Mouse (Mus musculus) 416B (cell line): ENCODE data around the gene Zc3hc1.

Source experiments
- DNase-seq: peaks from one replicate; pipeline ENCODE4 v3.0.0; 2011; ENCODE audit warnings: low read depth

Gene Zc3hc1

DNA sequence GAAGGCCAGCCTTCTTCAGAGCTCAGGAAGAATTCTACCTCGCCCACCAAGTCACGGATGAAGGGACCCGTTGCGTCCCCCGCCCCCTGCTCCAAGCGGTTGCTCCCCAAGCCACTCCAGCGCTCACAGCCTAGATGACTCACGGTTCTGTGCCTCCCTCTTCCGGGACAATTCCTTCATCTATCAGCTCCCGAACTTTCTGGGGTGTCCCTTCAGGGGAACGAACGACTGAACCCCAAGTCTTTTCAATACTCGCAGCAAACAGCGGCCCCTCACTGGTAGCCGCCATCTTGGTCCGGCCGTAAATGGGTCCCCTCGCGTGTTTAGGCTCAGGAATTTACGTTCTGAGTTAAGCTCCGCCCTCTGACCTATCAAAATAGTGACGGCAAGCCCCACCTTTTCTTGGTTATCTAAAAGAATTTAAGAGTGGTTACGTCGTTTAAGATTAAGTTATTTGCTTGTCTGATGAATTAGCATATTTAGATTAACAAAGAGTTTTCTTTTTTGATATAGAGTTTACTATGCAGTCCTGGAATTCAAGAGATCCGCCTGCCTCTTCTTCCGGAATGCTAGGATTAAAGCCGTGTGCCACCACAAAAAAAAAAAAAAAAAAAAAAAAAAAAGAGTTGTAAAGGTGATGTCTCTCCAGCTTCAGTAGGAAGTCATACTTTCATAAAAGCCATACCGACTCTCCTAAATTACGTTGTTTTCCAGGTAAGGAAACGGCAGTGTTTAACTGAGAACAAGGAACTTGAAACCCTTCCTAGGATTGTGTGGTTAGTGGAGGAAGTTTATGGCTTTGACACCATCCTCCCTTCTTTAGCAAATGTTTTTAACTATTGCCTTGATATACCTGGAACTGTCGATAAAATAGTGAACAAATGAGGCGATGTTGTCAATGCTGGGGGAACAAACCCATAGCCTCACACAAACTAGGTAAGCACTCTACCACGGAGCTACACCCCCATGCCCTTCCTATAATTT lies at the start of gene Zc3hc1:
TSS of gene Zc3hc1 (minus strand) at position 315 of the 984 bp plus-strand sequence.
- peak; percentile 95 for DNase-seq

DNA sequence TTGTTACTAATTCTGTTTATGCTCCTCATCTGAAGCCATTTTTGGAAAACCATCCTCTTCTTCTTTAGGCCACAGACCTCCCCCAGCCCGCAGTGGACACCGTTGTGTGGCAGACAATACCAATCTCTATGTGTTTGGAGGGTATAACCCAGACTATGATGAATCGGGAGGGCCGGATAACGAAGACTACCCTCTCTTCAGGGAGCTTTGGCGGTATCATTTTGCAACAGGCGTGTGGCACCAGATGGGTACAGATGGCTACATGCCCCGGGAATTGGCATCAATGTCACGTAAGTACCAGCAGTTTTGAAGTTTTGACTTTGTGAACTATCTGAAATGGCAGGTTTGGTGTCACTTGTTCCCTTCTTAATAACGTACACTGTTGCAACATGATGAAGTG lies 48.7 kb upstream of the Zc3hc1 start:
- DNase-seq, result no peak

DNA sequence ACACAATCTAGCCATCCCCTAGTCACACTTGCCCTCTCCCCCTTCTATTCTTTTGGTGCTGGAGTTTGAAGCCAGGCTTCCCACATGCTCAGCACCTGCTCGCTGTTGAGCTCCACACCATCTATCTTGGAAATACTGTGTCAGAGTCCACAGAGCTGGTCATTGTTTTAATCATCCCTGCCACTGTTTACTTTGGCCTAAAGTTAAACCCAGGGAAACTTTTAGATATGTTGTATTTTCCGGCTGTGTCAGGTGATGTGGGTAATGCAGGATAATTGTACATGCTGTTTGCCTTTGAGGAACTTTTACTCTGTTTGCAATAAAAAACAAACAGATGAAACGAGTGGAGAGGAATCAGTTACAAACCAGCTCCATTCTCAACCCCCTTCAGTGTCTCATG lies 46.2 kb upstream of the Zc3hc1 start:
- no peak for DNase-seq

DNA sequence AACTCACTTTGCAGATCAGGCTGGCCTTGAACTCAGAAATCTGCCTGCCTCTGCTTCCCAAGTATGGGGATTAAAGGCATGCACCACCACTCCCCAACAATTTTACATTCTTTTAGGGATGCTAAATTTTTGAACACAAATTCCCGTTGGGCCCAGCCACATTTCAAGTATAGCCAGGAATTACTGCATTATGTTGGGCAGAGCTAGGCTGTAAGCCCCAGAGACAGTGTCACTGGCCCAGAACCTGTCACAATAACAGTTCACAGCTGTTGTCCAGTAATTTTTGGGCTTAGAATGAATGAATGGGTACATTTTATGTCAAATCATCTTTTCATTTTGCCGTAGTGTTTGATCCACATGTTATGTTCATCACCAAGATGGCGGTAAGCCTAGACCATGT lies 45.6 kb upstream of the Zc3hc1 start:
- no peak for DNase-seq

DNA sequence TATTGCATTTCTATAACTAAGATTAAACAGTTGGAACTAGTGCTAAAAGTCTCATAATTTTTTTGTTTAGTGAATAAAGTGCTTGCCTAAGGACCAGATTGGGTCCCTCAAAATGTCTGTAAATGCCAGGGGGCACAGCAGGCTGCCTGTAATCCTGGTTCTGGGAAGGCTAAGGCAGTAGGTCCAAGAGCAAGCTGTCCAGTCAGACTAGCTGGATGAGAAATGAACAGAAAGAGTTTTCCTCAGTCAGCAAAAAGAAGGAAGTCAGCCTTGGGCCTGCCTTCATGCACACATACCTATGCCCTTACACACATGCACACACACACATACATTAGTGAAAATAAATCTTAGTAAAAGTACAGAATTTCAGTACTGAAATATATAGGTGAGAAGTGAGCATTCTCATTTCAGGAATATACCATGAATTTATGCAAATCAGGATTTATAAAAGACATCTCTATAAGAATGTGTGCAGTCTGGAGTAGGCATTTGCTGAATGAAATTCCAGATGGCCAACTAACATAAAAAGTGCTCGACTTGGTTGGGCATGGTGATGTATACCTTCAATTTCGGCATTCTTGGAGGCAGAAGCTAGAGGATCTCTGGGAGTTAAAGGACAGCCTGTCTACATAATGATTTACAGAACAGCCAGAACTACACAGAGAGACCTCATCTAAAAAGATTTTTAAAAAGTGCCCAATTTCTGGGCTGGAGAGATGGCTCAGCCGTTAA lies 41.8 kb upstream of the Zc3hc1 start:
- DNase-seq, result no peak

DNA sequence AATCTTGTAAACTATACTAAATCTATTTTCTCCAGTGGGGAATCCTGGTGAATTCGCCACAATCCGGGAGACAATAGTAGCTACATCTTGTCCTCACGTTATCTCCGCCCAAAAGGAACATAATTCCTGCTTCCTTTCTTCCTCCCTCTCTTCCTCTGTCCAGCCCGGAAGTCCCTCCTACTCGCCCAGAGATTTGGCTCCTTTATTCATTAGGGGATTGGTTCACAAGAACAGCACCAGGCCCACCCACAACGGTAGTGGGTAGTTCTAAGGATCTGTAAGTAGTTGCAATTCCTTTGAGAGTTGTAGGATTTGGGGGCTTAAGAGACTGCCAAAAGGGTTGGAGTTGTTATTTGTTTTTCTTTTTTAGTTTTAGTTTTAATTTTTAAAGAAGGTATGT lies 26.0 kb upstream of the Zc3hc1 start:
- DNase-seq, result no peak

DNA sequence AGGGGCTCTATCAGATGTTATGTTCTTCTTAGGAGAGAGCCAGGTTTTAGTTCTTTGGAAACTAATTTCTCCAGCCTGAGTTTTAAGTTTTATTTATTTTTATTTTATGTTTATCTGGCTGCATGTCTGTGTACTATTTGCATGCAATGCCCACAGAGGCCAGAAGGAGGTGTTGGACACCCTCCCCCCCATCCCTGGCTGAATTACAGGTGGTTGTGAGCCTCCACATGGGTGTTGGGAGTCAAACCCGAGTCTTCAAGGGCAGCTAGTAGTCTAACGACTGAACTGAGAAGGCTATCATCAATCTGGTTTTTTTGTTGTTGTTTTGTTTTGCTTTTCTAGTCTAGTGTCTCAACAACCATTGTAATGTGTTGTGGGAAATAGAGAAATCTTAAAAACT lies 25.3 kb upstream of the Zc3hc1 start:
- DNase-seq, result no peak

DNA sequence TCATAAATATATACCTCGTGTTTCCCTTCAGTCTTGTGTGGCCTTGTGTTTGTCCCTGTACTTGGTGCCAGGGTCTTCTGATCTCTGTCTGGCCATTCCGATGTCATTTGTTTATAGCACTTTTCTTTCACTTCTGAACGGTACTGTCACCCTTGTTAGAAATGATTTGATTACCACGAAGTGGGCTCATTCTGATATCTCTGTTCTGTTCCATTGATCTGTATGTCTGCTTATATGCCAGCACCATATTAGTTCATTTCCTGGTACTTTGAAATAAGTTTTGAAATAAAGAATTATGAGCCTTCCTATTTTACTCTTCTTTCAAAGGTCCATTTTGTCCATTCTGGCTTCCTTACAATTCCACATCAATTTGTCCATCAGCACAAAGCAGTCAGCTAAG lies 20.5 kb upstream of the Zc3hc1 start:
- no peak for DNase-seq

DNA sequence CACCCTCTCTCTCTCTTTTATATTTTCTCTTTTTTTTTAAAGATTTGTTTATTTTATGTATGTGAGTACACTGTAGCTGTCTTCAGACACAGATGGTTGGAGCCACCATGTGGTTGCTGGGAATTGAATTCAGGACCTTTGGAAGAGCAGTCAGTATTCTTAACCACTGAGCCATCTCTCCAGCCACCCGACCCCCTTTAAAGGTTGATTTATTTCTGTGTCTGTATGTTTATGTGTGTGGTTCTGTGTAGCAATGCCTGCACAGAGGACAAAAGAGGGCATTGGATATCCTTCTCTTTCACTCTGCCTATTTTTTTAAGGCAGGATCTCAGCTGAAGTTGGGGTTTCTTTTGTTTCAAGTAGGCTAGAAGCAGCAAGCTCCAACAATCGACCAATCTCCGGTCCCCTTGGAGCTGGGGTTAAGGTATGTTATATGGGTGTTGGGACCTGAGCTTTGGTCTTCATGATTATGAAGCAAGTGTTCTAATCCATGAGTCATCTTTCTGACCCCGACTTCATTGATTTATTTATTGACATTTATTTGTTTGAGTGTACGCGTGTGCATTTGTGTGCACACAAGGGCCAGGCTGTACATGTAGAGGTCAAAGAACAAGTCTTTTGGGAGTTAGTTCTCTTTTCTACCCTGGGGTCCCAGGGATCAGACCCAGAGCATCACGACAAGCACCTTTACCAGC lies 18.7 kb upstream of the Zc3hc1 start:
- DNase-seq, result no peak

DNA sequence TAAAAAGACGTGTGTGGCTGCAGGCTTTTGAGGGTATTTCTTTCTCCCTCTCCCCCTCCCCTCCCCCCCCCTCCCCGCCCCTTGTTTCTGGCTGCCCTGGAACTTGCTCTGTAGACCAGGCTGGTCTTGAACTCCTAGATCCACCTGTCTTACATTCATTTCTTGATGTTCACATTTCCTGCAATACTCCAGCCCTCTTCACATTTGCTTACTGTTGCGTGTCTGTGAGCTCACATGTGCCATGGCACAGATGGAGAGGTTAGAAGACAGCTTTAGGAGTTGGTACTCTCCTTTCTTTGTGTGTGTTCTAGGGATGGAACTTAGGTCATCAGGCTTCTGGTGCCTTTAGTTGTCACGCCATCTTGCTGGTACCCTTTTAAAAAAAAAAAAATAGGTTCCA lies 17.4 kb upstream of the Zc3hc1 start:
- no peak for DNase-seq

DNA sequence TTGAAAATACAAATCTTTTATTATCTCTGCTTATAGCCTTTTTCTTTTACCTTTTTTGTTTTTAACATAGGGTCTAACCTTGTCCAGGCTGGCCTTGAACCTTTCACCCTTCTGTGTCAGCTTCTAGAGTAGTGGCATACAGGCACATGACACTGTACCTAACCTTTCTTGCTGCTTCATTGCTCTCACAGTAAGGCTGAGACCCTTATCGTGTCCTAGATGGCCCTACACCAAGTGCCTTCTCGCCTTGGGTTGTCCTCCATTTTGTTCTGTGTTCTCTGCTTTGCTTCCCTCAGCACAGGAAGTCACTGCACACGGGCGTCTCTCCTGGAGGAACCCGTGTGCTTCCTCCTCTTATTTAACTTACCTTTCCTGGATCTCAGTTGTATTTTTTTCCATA lies 13.8 kb upstream of the Zc3hc1 start:
- peak; percentile 46 for DNase-seq

DNA sequence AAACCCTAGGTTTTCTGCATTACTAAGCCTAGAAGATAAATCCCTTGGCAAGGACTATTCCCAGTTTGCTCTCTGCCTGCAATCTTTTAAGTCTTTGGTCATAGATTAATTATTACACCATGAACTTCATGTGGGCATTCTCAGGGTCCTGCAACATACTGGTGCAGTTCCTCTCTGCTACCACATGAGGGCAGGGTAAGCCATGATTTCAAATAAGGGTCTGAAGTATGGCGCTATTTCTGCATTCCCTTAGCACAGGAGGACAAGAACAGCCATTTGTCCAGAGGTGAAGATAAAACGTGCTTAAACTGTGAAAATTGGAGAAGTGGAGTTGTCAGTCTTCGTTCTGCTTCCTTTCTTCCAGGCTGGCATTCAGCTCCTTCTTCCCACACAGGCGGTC lies 12.6 kb upstream of the Zc3hc1 start:
- peak; percentile 92 for DNase-seq

DNA sequence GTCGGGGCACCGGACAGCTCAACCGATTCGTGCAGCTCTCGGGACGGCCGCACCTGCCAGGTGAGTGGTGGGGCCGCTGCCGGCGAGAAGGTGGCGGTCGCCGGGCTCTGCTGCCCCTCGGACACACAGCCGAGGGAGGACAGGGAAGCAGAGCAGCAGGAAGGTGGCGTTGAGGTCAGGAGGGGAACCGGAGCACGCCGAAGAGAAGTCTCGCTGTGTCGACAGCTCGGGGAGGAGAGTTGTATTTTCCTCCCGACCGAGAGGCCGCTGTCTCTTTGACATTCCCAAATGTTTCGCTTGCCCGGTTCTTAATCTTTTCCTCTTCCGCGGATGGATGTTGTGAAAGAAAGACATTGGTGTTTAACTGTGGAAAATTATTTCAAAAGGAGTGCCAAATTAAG lies 11.3 kb upstream of the Zc3hc1 start:
- peak; percentile 57 for DNase-seq

DNA sequence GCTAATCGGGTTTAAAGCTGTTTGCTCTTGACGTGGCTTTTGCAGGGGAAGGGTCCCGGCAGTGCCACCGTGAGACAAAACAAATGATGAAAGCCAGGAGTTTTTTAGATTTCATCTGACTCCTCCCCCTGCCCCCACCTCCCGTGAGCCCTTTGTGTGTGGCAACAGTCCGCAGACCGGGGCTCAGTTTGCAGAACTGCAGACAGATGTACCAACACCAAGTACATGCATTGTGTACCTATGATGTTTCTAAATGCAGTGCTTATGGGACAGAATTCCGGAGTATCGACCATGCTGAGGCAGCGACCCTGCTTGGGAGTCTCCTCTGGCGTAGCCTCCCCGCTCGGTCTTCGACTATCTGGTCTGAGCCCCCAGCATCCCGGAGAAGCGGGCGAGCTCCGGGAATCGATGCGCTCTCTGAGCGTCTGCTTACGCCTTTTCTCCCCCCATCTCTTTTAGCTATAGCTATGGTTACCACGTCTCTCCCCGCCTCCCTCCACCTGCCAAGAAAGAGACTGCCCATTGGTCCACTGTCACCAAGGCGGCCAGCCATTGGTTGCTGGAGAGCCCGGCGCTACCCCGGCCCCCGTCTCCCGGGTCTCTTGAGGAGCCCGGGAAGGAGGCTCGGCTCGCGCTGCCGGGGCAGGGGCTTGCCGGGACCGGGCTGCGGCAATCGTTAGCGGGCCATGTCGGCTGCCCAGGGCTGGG lies 10.6 kb upstream of the Zc3hc1 start, which contains the start of gene Klhdc10:
TSS of gene Klhdc10 (plus strand) at position 561 of the 708 bp plus-strand sequence.
- peak; percentile 99 for DNase-seq

DNA sequence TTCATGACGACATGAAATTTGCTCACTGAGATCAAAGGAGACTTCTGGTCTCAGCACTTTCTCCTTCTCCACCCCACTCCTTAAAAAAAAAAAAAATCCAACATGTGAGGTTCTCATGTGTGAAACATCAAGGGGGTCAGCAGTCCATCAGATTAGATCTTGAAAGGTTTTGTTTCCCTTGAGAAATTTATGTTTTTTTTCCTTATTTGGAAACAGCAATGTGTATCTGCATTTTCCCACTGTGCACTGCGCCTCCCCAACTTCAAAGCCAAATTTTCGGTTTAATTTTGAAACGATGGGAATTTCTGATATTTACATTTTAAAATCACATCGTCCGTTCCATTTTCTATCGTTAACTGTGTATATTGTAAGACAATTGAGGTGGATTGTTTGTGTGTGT lies 9.9 kb upstream of the Zc3hc1 start:
- DNase-seq, result no peak

DNA sequence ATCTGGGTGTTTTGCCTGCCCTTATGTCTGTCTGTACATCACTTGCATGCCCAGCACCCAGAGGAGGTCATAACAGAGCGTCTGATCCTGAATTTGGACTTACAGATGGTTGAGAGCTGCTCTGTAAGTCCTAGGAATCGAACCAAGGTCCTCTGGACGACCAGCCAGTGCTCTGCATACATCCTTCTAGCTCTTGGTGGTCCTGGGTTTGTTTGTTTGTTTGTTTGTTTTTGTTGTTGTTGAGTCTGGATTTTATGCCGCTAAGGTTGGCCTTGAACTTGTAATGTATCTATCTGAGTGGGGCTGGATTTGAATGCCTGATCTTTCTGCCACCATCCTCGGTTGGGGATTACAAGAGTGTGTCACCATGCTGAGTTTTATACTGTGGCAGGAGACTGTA lies 9.3 kb upstream of the Zc3hc1 start:
- DNase-seq, result no peak

DNA sequence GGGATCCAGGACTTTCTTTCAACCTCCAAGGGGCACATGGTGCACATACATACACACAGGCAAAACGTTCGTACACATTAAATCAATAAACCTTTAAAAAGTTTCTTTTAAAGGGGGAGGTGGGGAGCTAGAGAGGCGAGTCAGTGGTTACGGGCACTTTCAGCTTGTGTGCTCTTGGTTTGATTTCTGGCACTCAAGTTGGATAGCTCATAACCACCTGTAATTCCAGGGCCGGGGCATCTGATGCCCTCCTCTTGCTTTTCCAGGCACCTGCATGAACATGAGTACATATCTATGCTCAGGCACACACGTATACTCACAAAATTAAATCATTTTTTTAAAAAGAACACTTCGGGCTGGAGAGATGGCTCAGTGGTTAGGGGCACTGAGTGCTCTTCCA lies 1.2 kb upstream of the Zc3hc1 start:
- no peak for DNase-seq

DNA sequence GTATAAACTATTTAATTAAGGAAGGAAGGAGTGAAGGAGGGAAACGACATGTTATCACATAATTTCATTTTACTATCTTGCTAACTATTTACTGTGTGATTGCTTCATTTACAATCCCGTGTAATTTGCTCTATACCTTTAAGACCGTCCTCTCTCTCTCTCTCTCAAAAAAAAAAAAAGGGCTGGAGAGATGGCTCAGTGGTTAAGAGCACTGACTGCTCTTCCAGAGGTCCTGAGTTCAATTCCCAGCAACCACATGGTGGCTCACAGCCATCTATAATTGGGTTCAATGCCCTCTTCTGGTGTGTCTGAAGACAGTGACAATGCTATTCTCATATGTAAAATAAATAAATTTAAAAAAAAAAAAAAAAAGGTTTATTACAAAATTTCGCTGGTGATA lies 557 bp downstream of the Zc3hc1 start:
- peak; percentile 14 for DNase-seq

DNA sequence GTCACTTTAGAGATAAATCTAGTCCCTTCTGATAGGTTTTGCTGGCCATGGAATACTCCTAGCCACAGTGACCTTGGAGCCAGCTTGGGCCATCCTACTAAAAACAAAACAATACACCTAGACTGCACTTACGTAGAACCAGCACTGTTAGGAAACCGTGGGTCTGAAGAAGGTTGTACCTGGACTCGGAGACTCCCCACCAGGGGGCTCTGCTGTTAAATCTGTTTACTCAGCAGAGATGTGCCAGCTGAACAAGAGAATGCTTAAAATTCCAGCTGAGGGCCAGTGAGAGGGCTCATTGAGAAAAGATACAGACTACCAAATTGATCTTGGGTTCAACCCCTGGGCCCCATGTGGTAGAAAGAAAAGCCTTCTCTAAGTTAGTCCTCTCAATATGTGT lies 9.7 kb downstream of the Zc3hc1 start:
- DNase-seq, result peak; percentile 22

DNA sequence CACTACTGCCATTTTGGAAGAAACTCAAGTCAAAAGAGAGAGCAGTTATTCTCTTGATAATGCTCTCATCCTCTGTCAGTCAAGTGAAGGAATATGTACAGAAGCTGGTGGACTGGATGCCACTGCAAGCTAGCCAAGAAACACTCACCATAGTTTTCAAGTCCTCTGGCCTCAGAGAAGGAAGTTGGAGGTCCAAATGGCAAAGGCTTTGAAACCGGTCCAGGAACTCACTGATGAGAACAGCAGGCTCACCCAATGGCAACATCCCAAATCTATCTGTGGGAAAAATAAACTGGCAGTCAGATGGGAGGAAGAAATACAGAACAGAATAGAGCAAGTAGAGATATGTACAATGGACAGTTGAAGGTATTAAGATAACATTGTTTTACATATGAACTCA lies 15.0 kb downstream of the Zc3hc1 start:
- no peak for DNase-seq

DNA sequence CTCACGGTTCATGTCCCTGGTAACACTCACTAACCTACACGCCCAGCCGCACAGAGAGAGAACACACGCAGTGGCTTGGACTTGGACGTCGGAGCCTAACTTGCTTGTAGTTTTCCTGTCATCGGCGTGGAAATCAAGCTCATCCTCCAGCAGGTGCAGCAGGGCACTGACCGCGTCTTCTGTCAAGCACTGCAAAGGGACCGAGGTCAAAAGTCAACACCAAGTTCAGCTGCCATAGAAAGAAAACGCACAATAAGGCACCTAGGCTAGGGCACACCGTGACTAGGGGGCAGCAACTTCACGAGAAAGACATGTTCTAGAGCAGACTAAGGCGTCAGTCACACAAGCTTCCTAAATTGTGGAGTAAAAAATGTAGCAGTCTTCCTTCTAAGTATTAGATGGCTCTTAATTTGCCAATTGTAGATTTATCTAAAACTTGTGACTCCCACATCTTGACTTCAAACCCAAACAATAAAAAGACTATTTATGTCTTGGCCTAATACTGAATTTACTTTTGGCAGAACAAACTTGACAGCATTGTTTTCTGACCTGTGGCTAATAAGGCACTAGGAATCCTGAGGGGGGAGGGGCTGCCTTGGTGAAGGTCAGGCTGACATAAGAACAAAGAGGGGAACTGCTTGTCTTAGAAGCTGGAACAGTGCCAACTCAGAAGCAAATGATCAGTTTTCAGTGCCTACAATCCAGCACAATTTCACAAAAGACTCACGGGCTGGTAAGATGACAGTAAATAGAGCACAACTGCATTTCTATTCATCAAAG lies 15.9 kb downstream of the Zc3hc1 start:
- no peak for DNase-seq
